Mouse (Mus musculus) heart, embryonic 15.5 days (tissue): Measurements from ENCODE around the gene Degs2. TPM values are rescaled to one million over a fixed set of nuclear protein-coding genes. Genes with fewer than 3 reads are reported as not detected.

ENCODE experiments used
- ATAC-seq: fragments of 200-750 bp; cut with Nextera tagmentation; replicated peaks from 2 replicates; pipeline ENCODE4 v1.8.0; 2017; ENCODE audit warnings: low read depth, moderate TSS enrichment; ENCODE audit not compliant: insufficient number of reproducible peaks, insufficient read depth, low FRiP score
- H3K27ac ChIP-seq: fragments of 300-500 bp; sonication (generic); 2 replicates; pipeline ENCODE4 v1.5.1; 2015; ENCODE audit warnings: mild to moderate bottlenecking, inconsistent platforms
- H3K27me3 ChIP-seq: fragments of 300-500 bp; sonication (generic); 2 replicates; pipeline ENCODE4 v1.6.1; 2015; ENCODE audit warnings: inconsistent platforms
- H3K36me3 ChIP-seq: fragments of 300-500 bp; sonication (generic); 2 replicates; pipeline ENCODE4 v1.6.1; 2015; ENCODE audit warnings: mild to moderate bottlenecking, inconsistent platforms
- H3K4me1 ChIP-seq: fragments of 300-500 bp; sonication (generic); replicated peaks from 2 replicates; pipeline ENCODE4 v1.6.1; 2015; ENCODE audit warnings: inconsistent platforms
- H3K4me2 ChIP-seq: fragments of 300-500 bp; sonication (generic); 2 replicates; pipeline ENCODE4 v1.6.1; 2015; ENCODE audit warnings: inconsistent platforms, mild to moderate bottlenecking, moderate library complexity
- H3K4me3 ChIP-seq: fragments of 300-500 bp; sonication (generic); 2 replicates; pipeline ENCODE4 v1.5.1; 2015; ENCODE audit warnings: mild to moderate bottlenecking, inconsistent platforms
- H3K9ac ChIP-seq: fragments of 300-500 bp; sonication (generic); 2 replicates; pipeline ENCODE4 v1.6.1; 2015; ENCODE audit warnings: mild to moderate bottlenecking, inconsistent platforms
- H3K9me3 ChIP-seq: fragments of 300-500 bp; sonication (generic); replicated peaks from 2 replicates; pipeline ENCODE4 v1.6.1; 2016; ENCODE audit warnings: inconsistent platforms
- WGBS: fragments of 180-500 bp; shearing (Covaris S2); methylation state at CpG from one replicate; pipeline ENCODE4 v1.1.7; 2015; ENCODE audit warnings: mixed read lengths; 5-methylcytosine and 5-hydroxymethylcytosine counted together
- polyA plus RNA-seq: library from polyadenylated mRNA; unstranded; fragments of >200 nt; fragmentation: Nextera tagmentation; extraction: Ambion mirVana; gene quantifications from 2 replicates; pipeline ENCODE4 v1.2.1, GENCODE M21; 2015

The Degs2 gene
- polyA plus RNA-seq, 1 experiment from 2014 or later, result 0.54 TPM

DNA sequence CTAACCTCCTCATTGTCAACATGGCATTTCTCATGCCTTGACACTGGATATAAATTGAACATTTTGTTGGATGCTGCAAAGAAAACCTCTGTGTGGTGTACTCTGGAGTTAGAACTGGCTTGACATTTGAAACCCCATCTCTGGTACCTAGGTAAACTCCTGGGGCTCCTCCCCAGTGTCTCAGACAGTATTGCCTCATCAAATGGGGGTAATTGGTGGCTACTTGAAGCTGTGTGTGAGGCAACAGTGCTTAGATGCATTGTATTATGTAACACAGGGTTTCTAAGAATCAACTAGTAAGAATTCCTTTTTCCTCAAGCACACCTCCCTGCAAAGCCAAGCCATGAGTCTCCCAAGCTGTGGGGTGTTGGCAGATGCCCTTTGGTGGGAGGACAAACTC lies 54.3 kb downstream of the Degs2 start:
- Histone ChIP-seq H3K36me3 (peaks cover 29% of the 10 kb centered on the region), H3K4me1 (peaks cover 12% of the 10 kb centered on the region), H3K9me3 (no peaks in the 10 kb centered on the region), H3K4me2 (no peak overlapping the region), H3K27me3 (no peaks in the 10 kb centered on the region), H3K27ac (no peak overlapping the region), H3K4me3 (no peak overlapping the region), H3K9ac (no peak overlapping the region)
- ATAC-seq, result no peak

- WGBS, result 90% methylated on average over 1 of the region's 1 CpGs
- H3K36me3 ChIP-seq, result peaks cover 18% of the 10 kb centered on the region
- no peaks in the 10 kb centered on the region for H3K27me3 ChIP-seq
- H3K4me3 ChIP-seq, result no peak overlapping the region
- no peak overlapping the region for H3K9ac ChIP-seq
- no peak overlapping the region for H3K4me2 ChIP-seq
- no peak overlapping the region for H3K27ac ChIP-seq
- H3K4me1 ChIP-seq, result peaks cover 17% of the 10 kb centered on the region
- no peak for ATAC-seq
- no peaks in the 10 kb centered on the region for H3K9me3 ChIP-seq
Measured at GRCm38 (mm10) chr12:108646234-108646633, 55.9 kb downstream of the Degs2 start.

GRCm38 (mm10) chr12:108642019-108642418 lies 60.1 kb downstream of the Degs2 start:
- H3K27me3 ChIP-seq, result no peaks in the 10 kb centered on the region
- peaks cover 20% of the 10 kb centered on the region for H3K4me1 ChIP-seq
- H3K27ac ChIP-seq, result no peak overlapping the region
- 57% methylated on average over 3 of the region's 3 CpGs for WGBS
- no peaks in the 10 kb centered on the region for H3K9me3 ChIP-seq
- no peaks in the 10 kb centered on the region for H3K36me3 ChIP-seq
- no peak overlapping the region for H3K4me3 ChIP-seq
- H3K4me2 ChIP-seq, result no peak overlapping the region
- ATAC-seq, result no peak
- H3K9ac ChIP-seq, result no peak overlapping the region

- 94% methylated on average over 3 of the region's 3 CpGs for WGBS
- Histone ChIP-seq H3K27me3 (no peaks in the 10 kb centered on the region), H3K36me3 (no peaks in the 10 kb centered on the region), H3K9ac (no peak overlapping the region), H3K4me1 (peaks cover 32% of the 10 kb centered on the region), H3K4me3 (no peak overlapping the region), H3K27ac (no peak overlapping the region), H3K9me3 (no peaks in the 10 kb centered on the region), H3K4me2 (no peak overlapping the region)
- no peak for ATAC-seq
Measured at GRCm38 (mm10) chr12:108639126-108639525, 63.0 kb downstream of the Degs2 start.

DNA sequence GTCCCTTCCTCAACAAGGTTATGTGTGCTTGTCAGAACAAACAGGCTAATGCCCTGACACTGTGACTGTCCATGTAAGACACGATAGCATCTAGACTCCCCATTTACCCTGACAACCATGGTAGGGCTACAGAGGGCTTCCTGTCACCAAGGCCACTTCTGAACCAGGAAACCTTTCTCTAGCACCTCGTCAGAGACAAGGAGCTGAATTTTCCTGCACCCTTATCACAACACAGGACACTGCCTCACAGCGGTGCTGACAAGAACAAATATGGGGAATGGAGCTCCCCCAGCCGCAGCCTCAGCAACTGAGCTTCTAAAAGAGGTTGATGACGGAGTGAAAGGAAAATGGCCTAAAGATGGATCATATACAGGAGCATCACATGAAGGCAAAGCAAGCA lies 64.7 kb downstream of the Degs2 start:
- Histone ChIP-seq H3K4me2 (no peak overlapping the region), H3K9me3 (no peaks in the 10 kb centered on the region), H3K27me3 (no peaks in the 10 kb centered on the region), H3K36me3 (no peaks in the 10 kb centered on the region), H3K4me1 (peaks cover 32% of the 10 kb centered on the region), H3K9ac (no peak overlapping the region), H3K4me3 (no peak overlapping the region), H3K27ac (peak overlapping the region; percentile 66)
- WGBS, result 26% methylated on average over 5 of the region's 5 CpGs
- ATAC-seq, result peak; percentile 77

- Histone ChIP-seq H3K27ac (no peak overlapping the region), H3K4me3 (no peak overlapping the region), H3K4me1 (peaks cover 38% of the 10 kb centered on the region), H3K27me3 (no peaks in the 10 kb centered on the region), H3K9me3 (no peaks in the 10 kb centered on the region), H3K36me3 (no peaks in the 10 kb centered on the region), H3K9ac (no peak overlapping the region), H3K4me2 (no peak overlapping the region)
- no peak for ATAC-seq
- 78% methylated on average over 4 of the region's 4 CpGs for WGBS
Measured at GRCm38 (mm10) chr12:108635501-108635900, 66.6 kb downstream of the Degs2 start.

- Histone ChIP-seq H3K9me3 (no peaks in the 10 kb centered on the region), H3K4me3 (no peak overlapping the region), H3K36me3 (no peaks in the 10 kb centered on the region), H3K27me3 (no peaks in the 10 kb centered on the region), H3K4me2 (no peak overlapping the region), H3K9ac (no peak overlapping the region), H3K27ac (no peak overlapping the region), H3K4me1 (peaks cover 45% of the 10 kb centered on the region)
- ATAC-seq, result no peak
- 88% methylated on average over 1 of the region's 1 CpGs for WGBS
Measured at GRCm38 (mm10) chr12:108634031-108634430, 68.1 kb downstream of the Degs2 start.

DNA sequence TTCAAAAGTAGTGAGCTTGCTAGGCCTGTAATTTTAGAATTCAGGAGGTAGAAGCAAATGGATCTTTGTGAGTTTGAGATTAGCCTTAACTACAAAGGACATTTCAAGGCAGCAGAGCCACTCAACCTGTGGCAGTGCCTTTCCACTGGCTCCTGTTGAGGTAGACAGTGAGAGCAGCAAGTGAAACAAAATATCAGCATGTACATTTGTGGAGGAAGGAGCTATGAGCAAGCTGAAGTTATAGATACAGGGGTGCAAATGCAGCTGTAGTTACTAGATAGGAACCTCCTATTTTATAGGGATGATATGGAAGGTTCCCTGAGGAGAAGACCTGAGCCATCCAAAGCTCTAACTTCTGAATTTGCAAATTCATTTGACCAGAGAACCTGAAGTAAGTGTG lies 69.6 kb downstream of the Degs2 start:
- ATAC-seq, result no peak
- Histone ChIP-seq H3K9ac (no peak overlapping the region), H3K36me3 (no peaks in the 10 kb centered on the region), H3K9me3 (no peaks in the 10 kb centered on the region), H3K4me1 (peaks cover 39% of the 10 kb centered on the region), H3K4me3 (no peak overlapping the region), H3K4me2 (no peak overlapping the region), H3K27ac (no peak overlapping the region), H3K27me3 (no peaks in the 10 kb centered on the region)

DNA sequence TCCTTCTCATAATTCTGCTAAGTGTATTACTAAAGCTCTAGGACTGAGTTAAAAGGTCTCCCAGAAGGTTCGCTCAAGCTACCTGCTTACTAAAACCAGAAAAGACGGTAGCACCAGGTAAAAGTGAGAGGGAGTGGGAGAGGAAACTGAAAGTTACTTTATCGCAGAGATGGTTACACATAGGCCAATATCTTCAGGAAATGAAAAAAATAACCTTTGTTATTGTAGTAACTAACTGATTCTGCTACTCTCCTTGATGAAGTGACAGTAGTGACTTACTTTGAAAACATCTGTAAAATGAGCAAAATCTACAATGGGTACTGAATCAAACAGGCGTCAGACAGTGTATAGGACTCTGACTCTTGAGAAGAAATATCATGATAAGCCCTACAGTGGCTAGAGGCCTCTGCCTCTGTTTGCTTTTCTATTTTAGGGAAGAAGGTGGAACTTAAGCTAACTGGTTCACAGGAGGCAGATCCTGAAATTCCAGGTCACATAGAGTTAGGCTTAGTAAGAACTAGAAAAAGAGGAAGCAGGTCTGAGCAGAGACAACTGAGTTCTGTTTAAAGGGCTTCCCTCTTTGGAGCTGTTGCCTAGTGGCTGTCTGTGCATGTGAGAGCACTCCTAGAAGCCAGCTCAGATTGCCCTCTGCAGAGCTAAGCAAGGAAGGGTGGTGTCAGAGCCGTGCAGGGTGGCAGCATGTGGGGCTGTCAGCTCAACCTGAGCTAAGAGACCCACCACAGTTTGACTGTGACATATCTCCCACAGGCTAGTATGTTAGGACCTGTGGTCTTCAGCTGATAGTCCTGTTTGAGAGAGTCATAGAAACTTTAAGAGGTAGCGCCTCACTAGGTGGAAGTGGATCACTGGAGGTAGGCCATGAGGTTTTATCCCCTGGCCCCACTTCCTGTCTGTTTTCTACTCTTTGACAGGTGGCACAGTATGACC lies 71.1 kb downstream of the Degs2 start:
- 67% methylated on average over 6 of the region's 6 CpGs for WGBS
- peak; percentile 53; the same call in 1 of the 2 replicates for ATAC-seq
- no peak overlapping the region for H3K9ac ChIP-seq

GRCm38 (mm10) chr12:108629556-108629955 lies 72.6 kb downstream of the Degs2 start:
- no peak overlapping the region for H3K9ac ChIP-seq
- no peak overlapping the region for H3K4me3 ChIP-seq
- 82% methylated on average over 1 of the region's 1 CpGs for WGBS
- H3K27ac ChIP-seq, result no peak overlapping the region
- H3K27me3 ChIP-seq, result no peaks in the 10 kb centered on the region
- no peak overlapping the region for H3K4me2 ChIP-seq
- no peak for ATAC-seq
- peaks cover 25% of the 10 kb centered on the region for H3K4me1 ChIP-seq
- H3K36me3 ChIP-seq, result no peaks in the 10 kb centered on the region
- no peaks in the 10 kb centered on the region for H3K9me3 ChIP-seq

More for the DNA sequence above, 71.1 kb downstream of the Degs2 start:
- Histone ChIP-seq H3K4me3 (no peak overlapping the region), H3K4me2 (no peak overlapping the region), H3K27ac (peak overlapping the region; percentile 46; the same call in 1 of the 2 replicates), H3K4me1 (peaks cover 31% of the 10 kb centered on the region), H3K9me3 (no peaks in the 10 kb centered on the region), H3K36me3 (no peaks in the 10 kb centered on the region), H3K27me3 (no peaks in the 10 kb centered on the region)
